Mouse (Mus musculus): Measurements from ENCODE around the gene Nup188. TPM values are rescaled to one million over a fixed set of nuclear protein-coding genes. Genes with fewer than 3 reads are reported as not detected.

Nup188 gene
- polyA plus RNA-seq, 1 experiment from 2014 or later = 23.6 TPM

GRCm38 (mm10) chr2:30243391-30243790, 42.8 kb upstream of the Nup188 start:
- H3K36me3 ChIP-seq (ENCODE audit: control insufficient read depth, insufficient read depth, low read length) = peaks cover 24% of the 10 kb centered on the region
- WGBS = 85% methylated on average over 4 of the region's 4 CpGs
- peaks cover 36% of the 10 kb centered on the region for H3K4me1 ChIP-seq (ENCODE audit: control insufficient read depth, insufficient read depth, low read length)
- no peak overlapping the region for H3K4me3 ChIP-seq (ENCODE audit: low read length)
- no peaks in the 10 kb centered on the region for H3K27me3 ChIP-seq (replicated peaks; ENCODE audit: control insufficient read depth, insufficient read depth, low read length)
- H3K9ac ChIP-seq (ENCODE audit: low read depth, low read length) = no peak overlapping the region
- no peaks in the 10 kb centered on the region for H3K9me3 ChIP-seq (ENCODE audit: control insufficient read depth, low read length)
- no peak for ATAC-seq
- no peak overlapping the region for H3K4me2 ChIP-seq (ENCODE audit: low read depth, low read length)
- H3K27ac ChIP-seq (ENCODE audit: low read length) = no peak overlapping the region

DNA sequence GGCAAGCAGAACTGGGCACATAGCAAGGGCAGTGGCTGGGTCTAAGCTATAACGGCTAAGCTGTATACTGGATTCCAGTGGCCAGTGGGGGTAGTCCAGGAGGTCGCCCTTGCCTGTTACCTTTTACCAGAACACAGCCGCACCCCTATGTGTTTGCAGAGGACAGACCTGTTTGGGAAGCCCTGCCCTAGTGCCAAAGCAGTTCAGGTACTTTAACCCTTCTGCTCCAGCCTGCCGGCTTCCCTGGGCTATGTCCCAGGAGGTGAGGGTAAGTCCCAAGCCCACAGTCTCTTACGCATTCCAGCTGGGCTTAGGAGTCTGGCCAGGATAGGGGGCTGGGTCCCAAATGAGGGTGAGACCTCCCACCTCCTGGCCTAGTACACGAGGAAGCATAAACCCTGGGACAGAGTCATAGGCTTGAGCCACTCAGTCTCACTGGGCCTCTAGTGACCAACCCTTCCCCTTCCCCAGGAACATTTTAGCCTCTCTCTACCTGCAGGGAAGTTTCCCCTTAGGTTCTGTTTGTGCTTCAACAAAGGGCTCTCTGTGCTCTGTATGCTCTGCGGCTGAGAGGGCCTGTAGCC, 41.5 kb upstream of the Nup188 start:
- Histone ChIP-seq H3K27me3 (replicated peaks; ENCODE audit: control insufficient read depth, insufficient read depth, low read length) (no peaks in the 10 kb centered on the region), H3K9ac (ENCODE audit: low read depth, low read length) (0 out of 2 replicates have a peak overlapping the region, but pooled peaks have one; percentile 21), H3K27ac (ENCODE audit: low read length) (peak overlapping the region; percentile 42; the same call in 1 of the 2 replicates), H3K9me3 (ENCODE audit: control insufficient read depth, low read length) (no peaks in the 10 kb centered on the region), H3K36me3 (ENCODE audit: control insufficient read depth, insufficient read depth, low read length) (peaks cover 27% of the 10 kb centered on the region), H3K4me1 (ENCODE audit: control insufficient read depth, insufficient read depth, low read length) (peaks cover 23% of the 10 kb centered on the region), H3K4me2 (ENCODE audit: low read depth, low read length) (0 out of 2 replicates have a peak overlapping the region, but pooled peaks have one; percentile 6), H3K4me3 (ENCODE audit: low read length) (no peak overlapping the region)
- WGBS = 56% methylated on average over 7 of the region's 7 CpGs
- ATAC-seq = peak; percentile 8; the same call in 1 of the 2 replicates

GRCm38 (mm10) chr2:30247036-30247435, 39.2 kb upstream of the Nup188 start:
- WGBS = 90% methylated on average over 5 of the region's 5 CpGs
- H3K9me3 ChIP-seq (ENCODE audit: control insufficient read depth, low read length) = no peaks in the 10 kb centered on the region
- no peaks in the 10 kb centered on the region for H3K27me3 ChIP-seq (replicated peaks; ENCODE audit: control insufficient read depth, insufficient read depth, low read length)
- H3K36me3 ChIP-seq (ENCODE audit: control insufficient read depth, insufficient read depth, low read length) = peaks cover 15% of the 10 kb centered on the region
- H3K9ac ChIP-seq (ENCODE audit: low read depth, low read length) = no peak overlapping the region
- no peak overlapping the region for H3K4me2 ChIP-seq (ENCODE audit: low read depth, low read length)
- H3K4me1 ChIP-seq (ENCODE audit: control insufficient read depth, insufficient read depth, low read length) = peaks cover 26% of the 10 kb centered on the region
- H3K4me3 ChIP-seq (ENCODE audit: low read length) = no peak overlapping the region
- no peak overlapping the region for H3K27ac ChIP-seq (ENCODE audit: low read length)
- ATAC-seq = no peak

GRCm38 (mm10) chr2:30247681-30248080, 38.5 kb upstream of the Nup188 start:
- Histone ChIP-seq H3K36me3 (ENCODE audit: control insufficient read depth, insufficient read depth, low read length) (peaks cover 15% of the 10 kb centered on the region), H3K9me3 (ENCODE audit: control insufficient read depth, low read length) (no peaks in the 10 kb centered on the region), H3K4me3 (ENCODE audit: low read length) (no peak overlapping the region), H3K4me1 (ENCODE audit: control insufficient read depth, insufficient read depth, low read length) (peaks cover 33% of the 10 kb centered on the region), H3K4me2 (ENCODE audit: low read depth, low read length) (no peak overlapping the region), H3K27ac (ENCODE audit: low read length) (no peak overlapping the region), H3K9ac (ENCODE audit: low read depth, low read length) (no peak overlapping the region), H3K27me3 (replicated peaks; ENCODE audit: control insufficient read depth, insufficient read depth, low read length) (no peaks in the 10 kb centered on the region)
- ATAC-seq = no peak
- WGBS = 78% methylated on average over 4 of the region's 4 CpGs

DNA sequence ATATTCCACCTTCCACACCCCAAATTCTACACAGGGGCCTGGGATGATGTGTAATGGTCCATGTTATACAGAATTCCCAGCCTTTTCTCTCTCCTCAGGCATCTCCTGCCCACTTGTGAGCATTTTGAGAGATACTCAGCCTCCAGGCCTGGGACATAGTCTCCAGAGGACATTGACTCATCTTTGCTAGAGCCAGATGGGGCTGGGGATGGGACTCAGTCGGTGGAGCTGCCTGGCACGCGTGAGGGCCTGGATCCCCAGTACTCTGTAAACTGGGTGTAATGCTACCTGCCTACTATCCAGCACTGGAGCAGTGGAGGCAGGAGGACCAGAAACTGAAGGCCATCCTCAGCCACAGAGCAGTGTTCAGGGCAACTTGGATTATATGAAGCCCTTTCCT, 37.0 kb upstream of the Nup188 start:
- H3K9me3 ChIP-seq (ENCODE audit: control insufficient read depth, low read length) = no peaks in the 10 kb centered on the region
- peaks cover 12% of the 10 kb centered on the region for H3K36me3 ChIP-seq (ENCODE audit: control insufficient read depth, insufficient read depth, low read length)
- no peak overlapping the region for H3K9ac ChIP-seq (ENCODE audit: low read depth, low read length)
- H3K27ac ChIP-seq (ENCODE audit: low read length) = no peak overlapping the region
- 97% methylated on average over 3 of the region's 3 CpGs for WGBS
- peaks cover 31% of the 10 kb centered on the region for H3K4me1 ChIP-seq (ENCODE audit: control insufficient read depth, insufficient read depth, low read length)
- no peak for ATAC-seq
- H3K4me3 ChIP-seq (ENCODE audit: low read length) = no peak overlapping the region
- H3K27me3 ChIP-seq (replicated peaks; ENCODE audit: control insufficient read depth, insufficient read depth, low read length) = no peaks in the 10 kb centered on the region
- H3K4me2 ChIP-seq (ENCODE audit: low read depth, low read length) = no peak overlapping the region

DNA sequence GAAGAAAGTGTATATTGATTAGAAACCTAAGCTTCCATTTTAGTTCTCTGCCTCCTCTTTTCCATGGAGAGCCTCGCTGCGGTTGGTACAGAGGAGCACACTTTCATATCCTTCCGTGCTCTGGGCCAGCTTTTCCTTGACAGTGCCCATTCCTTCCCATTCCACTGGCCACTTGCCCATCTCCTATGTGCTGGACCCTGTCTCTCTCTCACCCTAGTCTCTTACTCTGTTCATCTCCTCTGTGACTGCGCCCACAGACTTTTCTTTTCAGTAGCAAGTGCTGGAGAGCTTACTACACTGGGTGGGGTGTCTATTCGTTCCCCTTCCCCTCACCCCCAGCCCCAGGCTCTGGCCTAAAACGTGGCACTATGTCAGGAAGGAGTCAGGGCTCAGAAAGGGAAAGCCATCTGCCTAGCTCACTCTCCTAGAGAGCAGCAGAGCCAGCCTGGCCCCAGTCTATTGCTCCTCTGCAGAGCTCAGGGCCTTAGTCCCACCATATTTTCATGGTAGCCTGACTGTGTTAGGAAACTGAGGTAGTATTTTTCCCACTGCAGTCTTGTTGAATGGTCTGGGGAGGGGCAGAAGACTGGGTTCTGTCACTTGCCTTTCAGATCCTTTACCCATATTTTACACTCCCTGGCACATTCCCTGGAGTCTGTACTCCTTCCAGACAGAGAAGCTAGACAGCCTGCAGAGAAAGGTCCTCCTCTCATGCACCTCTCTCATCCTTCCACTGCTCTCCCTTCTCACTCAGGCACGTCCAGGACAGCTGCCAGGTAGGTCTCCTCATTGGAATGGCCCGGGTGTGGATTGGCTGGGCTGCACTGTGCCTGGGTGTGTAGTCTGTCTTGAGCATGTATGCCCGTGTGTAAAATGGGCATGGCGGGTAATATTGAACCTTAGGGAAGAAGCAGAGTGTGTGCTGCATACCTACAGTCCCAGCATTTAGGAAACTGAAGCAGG, 35.8 kb upstream of the Nup188 start:
- WGBS = 86% methylated on average over 10 of the region's 10 CpGs
- Histone ChIP-seq H3K9ac (ENCODE audit: low read depth, low read length) (no peak overlapping the region), H3K4me1 (ENCODE audit: control insufficient read depth, insufficient read depth, low read length) (peaks cover 25% of the 10 kb centered on the region), H3K9me3 (ENCODE audit: control insufficient read depth, low read length) (no peaks in the 10 kb centered on the region), H3K27me3 (replicated peaks; ENCODE audit: control insufficient read depth, insufficient read depth, low read length) (no peaks in the 10 kb centered on the region), H3K4me2 (ENCODE audit: low read depth, low read length) (no peak overlapping the region), H3K4me3 (ENCODE audit: low read length) (no peak overlapping the region), H3K27ac (ENCODE audit: low read length) (peak overlapping the region; percentile 82), H3K36me3 (ENCODE audit: control insufficient read depth, insufficient read depth, low read length) (peaks cover 13% of the 10 kb centered on the region)
- ATAC-seq = no peak

DNA sequence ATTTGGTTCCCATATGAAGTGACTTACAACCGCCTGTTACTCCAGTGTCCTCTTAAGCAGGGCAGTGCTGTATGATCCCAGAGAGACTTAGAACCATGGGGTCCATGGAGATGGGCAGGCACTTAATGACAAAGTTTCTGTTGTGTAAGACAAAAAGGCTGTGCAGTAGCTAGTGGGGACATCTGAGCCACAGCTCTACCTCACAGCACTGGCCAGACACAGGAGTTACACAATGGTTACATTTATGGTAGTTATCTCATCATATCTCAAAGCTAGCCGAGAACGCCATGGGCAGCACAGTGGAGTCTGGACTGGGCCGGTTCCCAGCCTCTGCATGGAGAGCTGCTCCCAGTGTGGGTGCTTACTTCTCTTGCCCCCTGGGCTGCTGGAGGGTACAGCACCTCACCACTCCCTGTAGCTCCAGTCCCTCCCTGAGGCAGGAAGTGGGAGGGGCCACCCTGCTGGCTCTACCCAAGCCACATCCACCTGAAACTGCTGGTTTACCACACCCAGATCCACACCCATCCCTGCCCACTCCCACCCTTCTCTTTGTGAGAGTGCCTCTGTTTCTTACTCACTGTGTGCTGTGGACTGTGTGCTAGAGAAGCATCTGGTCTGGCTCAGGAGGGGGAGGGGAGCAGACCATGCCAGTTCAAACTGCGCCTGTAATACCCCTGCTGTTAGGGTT, 34.6 kb upstream of the Nup188 start:
- no peaks in the 10 kb centered on the region for H3K27me3 ChIP-seq (replicated peaks; ENCODE audit: control insufficient read depth, insufficient read depth, low read length)
- H3K4me1 ChIP-seq (ENCODE audit: control insufficient read depth, insufficient read depth, low read length) = peaks cover 20% of the 10 kb centered on the region
- H3K27ac ChIP-seq (ENCODE audit: low read length) = peak overlapping the region; percentile 82
- H3K9me3 ChIP-seq (ENCODE audit: control insufficient read depth, low read length) = no peaks in the 10 kb centered on the region
- peak overlapping the region; percentile 23; the same call in 1 of the 2 replicates for H3K4me2 ChIP-seq (ENCODE audit: low read depth, low read length)
- peak; percentile 93 for ATAC-seq
- H3K9ac ChIP-seq (ENCODE audit: low read depth, low read length) = peak overlapping the region; percentile 34
- WGBS = 54% methylated on average over 5 of the region's 5 CpGs
- peaks cover 21% of the 10 kb centered on the region for H3K36me3 ChIP-seq (ENCODE audit: control insufficient read depth, insufficient read depth, low read length)
- no peak overlapping the region for H3K4me3 ChIP-seq (ENCODE audit: low read length)

DNA sequence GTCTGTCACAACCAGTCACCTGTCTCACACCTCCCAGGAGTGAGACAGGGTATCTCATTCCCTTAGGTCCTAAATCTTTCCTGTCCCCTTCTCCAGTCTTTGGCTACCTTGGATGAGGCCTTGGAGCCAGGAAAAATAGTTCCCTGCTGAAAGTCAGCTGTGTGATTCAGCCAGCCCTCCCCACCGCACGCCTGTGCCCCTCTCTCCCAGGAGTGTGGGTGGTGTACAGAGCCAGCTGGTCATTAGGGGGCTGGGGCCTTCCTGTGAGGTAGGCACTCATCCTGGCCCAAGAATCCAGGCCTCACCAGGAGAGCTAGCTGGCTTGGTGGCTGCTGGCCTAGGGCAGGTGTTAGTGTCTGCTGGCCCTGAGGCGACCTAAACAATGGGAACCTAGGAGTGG, 33.7 kb upstream of the Nup188 start:
- Histone ChIP-seq H3K36me3 (ENCODE audit: control insufficient read depth, insufficient read depth, low read length) (peaks cover 28% of the 10 kb centered on the region), H3K4me1 (ENCODE audit: control insufficient read depth, insufficient read depth, low read length) (peaks cover 20% of the 10 kb centered on the region)

GRCm38 (mm10) chr2:30253809-30254208, 32.4 kb upstream of the Nup188 start:
- H3K36me3 ChIP-seq (ENCODE audit: control insufficient read depth, insufficient read depth, low read length) = peaks cover 23% of the 10 kb centered on the region

More for the DNA sequence above, 33.7 kb upstream of the Nup188 start:
- Histone ChIP-seq H3K4me2 (ENCODE audit: low read depth, low read length) (no peak overlapping the region), H3K9me3 (ENCODE audit: control insufficient read depth, low read length) (no peaks in the 10 kb centered on the region), H3K9ac (ENCODE audit: low read depth, low read length) (peak overlapping the region; percentile 21; the same call in 1 of the 2 replicates), H3K27me3 (replicated peaks; ENCODE audit: control insufficient read depth, insufficient read depth, low read length) (no peaks in the 10 kb centered on the region), H3K27ac (ENCODE audit: low read length) (peak overlapping the region; percentile 82), H3K4me3 (ENCODE audit: low read length) (no peak overlapping the region)
- 76% methylated on average over 3 of the region's 3 CpGs for WGBS
- ATAC-seq = no peak

More at GRCm38 (mm10) chr2:30253809-30254208, 32.4 kb upstream of the Nup188 start:
- H3K4me2 ChIP-seq (ENCODE audit: low read depth, low read length) = no peak overlapping the region
- H3K4me1 ChIP-seq (ENCODE audit: control insufficient read depth, insufficient read depth, low read length) = peaks cover 20% of the 10 kb centered on the region
- WGBS = 85% methylated on average over 5 of the region's 5 CpGs
- H3K27ac ChIP-seq (ENCODE audit: low read length) = no peak overlapping the region
- no peak overlapping the region for H3K9ac ChIP-seq (ENCODE audit: low read depth, low read length)
- no peaks in the 10 kb centered on the region for H3K9me3 ChIP-seq (ENCODE audit: control insufficient read depth, low read length)
- H3K27me3 ChIP-seq (replicated peaks; ENCODE audit: control insufficient read depth, insufficient read depth, low read length) = no peaks in the 10 kb centered on the region
- ATAC-seq = no peak
- no peak overlapping the region for H3K4me3 ChIP-seq (ENCODE audit: low read length)

All from intestine, embryonic 16.5 days (tissue).